Mouse (Mus musculus) heart, embryonic 10.5 days (tissue): ENCODE measurements around the gene Cntnap2. TPM values are rescaled to one million over a fixed set of nuclear protein-coding genes. Genes with fewer than 3 reads are reported as not detected.
A peak's percentile ranks its signal among the peaks of the same experiment; 100 is the strongest.
"Not testable (repeated sequence)": the region's sequence is repeated elsewhere in the genome, so short reads cannot be mapped to it uniquely, and the experiment has no call there.

ENCODE experiments used
- DNase-seq: peaks from one replicate; pipeline ENCODE4 v3.0.0-alpha.2; 2017; ENCODE audit warnings: low spot score
- H3K27ac ChIP-seq: fragments of 300-500 bp; sonication (generic); 2 replicates; pipeline ENCODE4 v1.5.1; 2016; ENCODE audit warnings: mild to moderate bottlenecking
- H3K27me3 ChIP-seq: fragments of 300-500 bp; sonication (generic); 2 replicates; pipeline ENCODE4 v1.6.1; 2016; ENCODE audit warnings: mild to moderate bottlenecking; ENCODE audit not compliant: poor library complexity, insufficient read depth, severe bottlenecking
- H3K36me3 ChIP-seq: fragments of 300-500 bp; sonication (generic); 2 replicates; pipeline ENCODE4 v1.6.1; 2016; ENCODE audit warnings: mild to moderate bottlenecking, moderate library complexity
- H3K4me1 ChIP-seq: fragments of 300-500 bp; sonication (generic); 2 replicates; pipeline ENCODE4 v1.6.1; 2016; ENCODE audit warnings: mild to moderate bottlenecking
- H3K4me3 ChIP-seq: fragments of 300-500 bp; sonication (generic); 2 replicates; pipeline ENCODE4 v1.5.1; 2016; ENCODE audit warnings: mild to moderate bottlenecking, moderate library complexity
- H3K9me3 ChIP-seq: fragments of 300-500 bp; sonication (generic); 2 replicates; pipeline ENCODE4 v1.6.1; 2016; ENCODE audit warnings: mild to moderate bottlenecking, moderate library complexity
- WGBS: fragments of 180-500 bp; shearing (Covaris S2); methylation state at CpG from one replicate; pipeline ENCODE4 v1.1.7; 2016; 5-methylcytosine and 5-hydroxymethylcytosine counted together
- polyA plus RNA-seq: library from polyadenylated mRNA; unstranded; fragments of >200 nt; fragmentation: Nextera tagmentation; extraction: Ambion mirVana; gene quantifications from 2 replicates; pipeline ENCODE4 v1.2.1, GENCODE M21; 2016

Gene Cntnap2
- polyA plus RNA-seq, 1 experiment from 2014 or later = 1.4 TPM

- Histone ChIP-seq H3K9me3 (no peaks in the 10 kb centered on the region), H3K27ac (no peak overlapping the region), H3K27me3 (no peaks in the 10 kb centered on the region), H3K4me3 (no peak overlapping the region), H3K4me1 (0 out of 2 replicates have a peak, but pooled peaks cover under 1% of the 10 kb centered on the region), H3K36me3 (no peaks in the 10 kb centered on the region)
- DNase-seq = no peak
These were observed 2138.4 kb downstream of the Cntnap2 start for GRCm38 (mm10) chr6:47197570-47197969.

GRCm38 (mm10) chr6:47200671-47201070 lies 2141.5 kb downstream of the Cntnap2 start:
- DNase-seq = no peak

GRCm38 (mm10) chr6:47208031-47208430 lies 2148.9 kb downstream of the Cntnap2 start:
- DNase-seq = no peak
- Histone ChIP-seq H3K4me3 (no peak overlapping the region), H3K36me3 (no peaks in the 10 kb centered on the region), H3K27ac (no peak overlapping the region), H3K9me3 (no peaks in the 10 kb centered on the region), H3K4me1 (no peaks in the 10 kb centered on the region), H3K27me3 (no peaks in the 10 kb centered on the region)
- 82% methylated on average over 1 of the region's 1 CpGs for WGBS

More at GRCm38 (mm10) chr6:47200671-47201070, 2141.5 kb downstream of the Cntnap2 start:
- Histone ChIP-seq H3K9me3 (no peaks in the 10 kb centered on the region), H3K4me3 (no peak overlapping the region), H3K36me3 (no peaks in the 10 kb centered on the region), H3K4me1 (no peaks in the 10 kb centered on the region), H3K27me3 (no peaks in the 10 kb centered on the region), H3K27ac (no peak overlapping the region)

GRCm38 (mm10) chr6:47214731-47215130 lies 2155.6 kb downstream of the Cntnap2 start:
- no peak overlapping the region for H3K27ac ChIP-seq
- no peaks in the 10 kb centered on the region for H3K4me1 ChIP-seq
- H3K36me3 ChIP-seq = no peaks in the 10 kb centered on the region
- no peaks in the 10 kb centered on the region for H3K27me3 ChIP-seq
- no peaks in the 10 kb centered on the region for H3K9me3 ChIP-seq
- DNase-seq = no peak
- no peak overlapping the region for H3K4me3 ChIP-seq

- DNase-seq, H3K36me3 ChIP-seq, H3K27ac ChIP-seq, H3K9me3 ChIP-seq, H3K4me1 ChIP-seq, H3K4me3 ChIP-seq, H3K27me3 ChIP-seq: not testable (repeated sequence)
- 68% methylated on average over 1 of the region's 1 CpGs for WGBS
These were observed 2164.4 kb downstream of the Cntnap2 start for GRCm38 (mm10) chr6:47223578-47223977.

- not testable (repeated sequence) for H3K36me3 ChIP-seq, H3K4me3 ChIP-seq, DNase-seq, H3K9me3 ChIP-seq, H3K27ac ChIP-seq, H3K27me3 ChIP-seq, H3K4me1 ChIP-seq
- 77% methylated on average over 3 of the region's 3 CpGs for WGBS
These were observed 2166.2 kb downstream of the Cntnap2 start for GRCm38 (mm10) chr6:47225391-47225790.

- Histone ChIP-seq H3K4me1 (no peaks in the 10 kb centered on the region), H3K9me3 (no peaks in the 10 kb centered on the region), H3K4me3 (no peak overlapping the region), H3K36me3 (no peaks in the 10 kb centered on the region), H3K27me3 (no peaks in the 10 kb centered on the region), H3K27ac (no peak overlapping the region)
- no peak for DNase-seq
- 73% methylated on average over 3 of the region's 3 CpGs for WGBS
These were observed 2168.4 kb downstream of the Cntnap2 start for GRCm38 (mm10) chr6:47227601-47228000.

- DNase-seq = no peak
- H3K4me3 ChIP-seq = no peak overlapping the region
- no peak overlapping the region for H3K27ac ChIP-seq
- 55% methylated on average over 7 of the region's 7 CpGs for WGBS
- H3K36me3 ChIP-seq = no peaks in the 10 kb centered on the region
- H3K9me3 ChIP-seq = no peaks in the 10 kb centered on the region
- H3K27me3 ChIP-seq = no peaks in the 10 kb centered on the region
- no peaks in the 10 kb centered on the region for H3K4me1 ChIP-seq
These were observed 2169.6 kb downstream of the Cntnap2 start for GRCm38 (mm10) chr6:47228676-47229317.

GRCm38 (mm10) chr6:47231513-47231912 lies 2172.4 kb downstream of the Cntnap2 start:
- H3K36me3 ChIP-seq = no peaks in the 10 kb centered on the region
- H3K4me1 ChIP-seq = no peaks in the 10 kb centered on the region
- 65% methylated on average over 6 of the region's 6 CpGs for WGBS
- no peaks in the 10 kb centered on the region for H3K27me3 ChIP-seq
- no peak overlapping the region for H3K4me3 ChIP-seq
- DNase-seq = no peak
- no peaks in the 10 kb centered on the region for H3K9me3 ChIP-seq
- H3K27ac ChIP-seq = no peak overlapping the region

GRCm38 (mm10) chr6:47239376-47239921 lies 2180.3 kb downstream of the Cntnap2 start:
- Histone ChIP-seq H3K36me3 (no peaks in the 10 kb centered on the region), H3K9me3 (no peaks in the 10 kb centered on the region), H3K4me3 (no peak overlapping the region), H3K27ac (no peak overlapping the region), H3K4me1 (peaks cover 10% of the 10 kb centered on the region), H3K27me3 (no peaks in the 10 kb centered on the region)
- no peak for DNase-seq
- WGBS = 26% methylated on average over 3 of the region's 3 CpGs

GRCm38 (mm10) chr6:47241379-47241778 lies 2182.2 kb downstream of the Cntnap2 start:
- Histone ChIP-seq H3K27ac (no peak overlapping the region), H3K4me1 (peaks cover 13% of the 10 kb centered on the region), H3K27me3 (no peaks in the 10 kb centered on the region), H3K36me3 (no peaks in the 10 kb centered on the region), H3K9me3 (no peaks in the 10 kb centered on the region), H3K4me3 (no peak overlapping the region)
- DNase-seq = no peak

GRCm38 (mm10) chr6:47243863-47244606 lies 2184.9 kb downstream of the Cntnap2 start:
- no peaks in the 10 kb centered on the region for H3K9me3 ChIP-seq
- 16% methylated on average over 6 of the region's 6 CpGs for WGBS
- peaks cover 13% of the 10 kb centered on the region for H3K4me1 ChIP-seq
- no peaks in the 10 kb centered on the region for H3K27me3 ChIP-seq
- no peaks in the 10 kb centered on the region for H3K36me3 ChIP-seq
- peak overlapping the region; percentile 62; the same call in 1 of the 2 replicates for H3K27ac ChIP-seq
- peak; percentile 81 for DNase-seq
- peak overlapping the region; percentile 48 for H3K4me3 ChIP-seq

GRCm38 (mm10) chr6:47244642-47245041 lies 2185.5 kb downstream of the Cntnap2 start:
- peak overlapping the region; percentile 48 for H3K4me3 ChIP-seq
- peaks cover 8% of the 10 kb centered on the region for H3K4me1 ChIP-seq
- no peaks in the 10 kb centered on the region for H3K9me3 ChIP-seq
- WGBS = 28% methylated on average over 7 of the region's 7 CpGs
- no peaks in the 10 kb centered on the region for H3K36me3 ChIP-seq
- no peaks in the 10 kb centered on the region for H3K27me3 ChIP-seq
- DNase-seq = no peak
- H3K27ac ChIP-seq = peak overlapping the region; percentile 62; the same call in 1 of the 2 replicates
